Mouse (Mus musculus) midbrain, postnatal 0 days (tissue): Measurements from ENCODE around the gene Gm20388. TPM values are rescaled to one million over a fixed set of nuclear protein-coding genes. Genes with fewer than 3 reads are reported as not detected.

Experiments
- ATAC-seq: fragments of 200-750 bp; cut with Nextera tagmentation; 2 replicates; pipeline ENCODE4 v1.8.0; 2017; ENCODE audit warnings: moderate number of reproducible peaks, mild to moderate bottlenecking, moderate TSS enrichment, moderate library complexity; ENCODE audit not compliant: low FRiP score
- DNase-seq: peaks from one replicate; pipeline ENCODE4 v3.0.0-alpha.2; 2015; ENCODE audit warnings: low spot score
- H3K27ac ChIP-seq: fragments of 300-500 bp; sonication (generic); 2 replicates; pipeline ENCODE4 v1.5.1; 2014; ENCODE audit warnings: low read depth, mild to moderate bottlenecking, low read length, mixed read lengths
- H3K27me3 ChIP-seq: fragments of 300-500 bp; sonication (generic); 2 replicates; pipeline ENCODE4 v1.6.1; 2014; ENCODE audit warnings: low read length, control low read depth, mixed read lengths; ENCODE audit not compliant: insufficient read depth
- H3K36me3 ChIP-seq: fragments of 300-500 bp; sonication (generic); 2 replicates; pipeline ENCODE4 v1.6.1; 2014; ENCODE audit warnings: low read length, control low read depth, mixed read lengths; ENCODE audit not compliant: insufficient read depth
- H3K4me1 ChIP-seq: fragments of 300-500 bp; sonication (generic); 2 replicates; pipeline ENCODE4 v1.6.1; 2014; ENCODE audit warnings: mild to moderate bottlenecking, control low read depth, antibody characterized with exemption, low read length, mixed read lengths; ENCODE audit not compliant: insufficient read depth
- H3K4me2 ChIP-seq: fragments of 300-500 bp; sonication (generic); 2 replicates; pipeline ENCODE4 v1.6.1; 2014; ENCODE audit warnings: low read depth, mild to moderate bottlenecking, low read length, mixed read lengths; ENCODE audit not compliant: poor library complexity, severe bottlenecking
- H3K4me3 ChIP-seq: fragments of 300-500 bp; sonication (generic); 2 replicates; pipeline ENCODE4 v1.5.1; 2014; ENCODE audit warnings: low read depth, mild to moderate bottlenecking, low read length, moderate library complexity
- H3K9ac ChIP-seq: fragments of 300-500 bp; sonication (generic); replicated peaks from 2 replicates; pipeline ENCODE4 v1.6.1; 2014; ENCODE audit warnings: mild to moderate bottlenecking, low read length, moderate library complexity, mixed read lengths; ENCODE audit not compliant: poor library complexity, severe bottlenecking
- H3K9me3 ChIP-seq: fragments of 300-500 bp; sonication (generic); 2 replicates; pipeline ENCODE4 v1.6.1; 2016; ENCODE audit warnings: low read length, control low read depth
- CTCF ChIP-seq: IDR thresholded peaks from 2 replicates; pipeline ENCODE4 v1.5.1; 2016; ENCODE audit warnings: antibody characterized with exemption, mild to moderate bottlenecking
- WGBS: fragments of 180-500 bp; shearing (Covaris S2); extraction: QIAGEN DNeasy Blood & Tissue Kit; methylation state at CpG from one replicate; pipeline ENCODE4 v1.1.7; 2014; 5-methylcytosine and 5-hydroxymethylcytosine counted together
- polyA plus RNA-seq: library from polyadenylated mRNA; unstranded; fragments of >200 nt; fragmentation: Nextera tagmentation; extraction: Ambion mirVana; gene quantifications from 2 replicates; pipeline ENCODE4 v1.2.1, GENCODE M21; 2015
- total RNA-seq: library from RNA; depleted of rRNA; stranded (reverse); fragments of >200 nt; gene quantifications from 2 replicates; pipeline ENCODE4 v1.2.3, GENCODE M21; 2014

Gene Gm20388
- total and polyA plus RNA-seq, 2 experiments from 2014 or later = 74.2 TPM; not detected in 1

- 0 out of 2 replicates have a peak, but pooled peaks have one; percentile 32 for ATAC-seq
- Histone ChIP-seq H3K27me3 (no peaks in the 10 kb centered on the region), H3K36me3 (no peaks in the 10 kb centered on the region), H3K4me1 (peaks cover 22% of the 10 kb centered on the region), H3K9ac (no peak overlapping the region), H3K27ac (no peak overlapping the region; the same call in 1 of the 2 replicates), H3K4me3 (no peak overlapping the region), H3K4me2 (no peak overlapping the region), H3K9me3 (no peaks in the 10 kb centered on the region)
- DNase-seq = peak; percentile 55
- no peak for TF ChIP-seq CTCF
- WGBS = 42% methylated on average over 12 of the region's 12 CpGs
Measured at GRCm38 (mm10) chr8:124316466-124317136, 4406.0 kb downstream of the Gm20388 start.

DNA sequence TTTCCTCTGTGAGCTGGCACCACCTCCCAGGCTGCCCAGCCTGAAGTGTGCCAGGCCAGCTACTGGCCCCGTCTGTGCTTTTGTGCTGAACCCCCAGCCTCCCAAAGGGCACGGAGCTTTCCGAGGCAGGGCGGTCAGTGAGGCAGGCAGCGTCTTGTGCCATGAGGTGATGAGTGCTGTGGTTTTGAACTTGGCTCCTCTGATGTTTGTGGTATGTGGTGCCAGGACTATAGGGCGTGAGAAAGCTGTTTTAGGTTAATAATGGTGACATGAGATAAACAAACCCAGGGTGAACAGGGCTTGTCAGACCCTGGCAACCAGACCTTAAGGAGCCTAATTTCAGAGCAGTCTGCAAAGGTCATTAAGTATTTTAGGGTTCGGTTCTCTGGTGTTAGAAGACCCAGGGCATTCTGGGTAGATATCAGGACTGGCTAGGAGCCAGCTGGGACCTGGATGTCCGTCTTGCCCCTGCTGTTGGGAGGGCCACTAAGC lies 4406.6 kb downstream of the Gm20388 start:
- Histone ChIP-seq H3K27ac (no peak overlapping the region), H3K36me3 (no peaks in the 10 kb centered on the region), H3K4me2 (no peak overlapping the region), H3K27me3 (no peaks in the 10 kb centered on the region), H3K4me3 (no peak overlapping the region), H3K4me1 (peaks cover 24% of the 10 kb centered on the region), H3K9me3 (no peaks in the 10 kb centered on the region), H3K9ac (no peak overlapping the region)
- no peak for DNase-seq
- TF ChIP-seq CTCF = no peak
- ATAC-seq = no peak
- WGBS = 63% methylated on average over 8 of the region's 8 CpGs

GRCm38 (mm10) chr8:124317821-124318220 lies 4407.2 kb downstream of the Gm20388 start:
- Histone ChIP-seq H3K4me1 (peaks cover 24% of the 10 kb centered on the region), H3K4me3 (no peak overlapping the region), H3K27ac (no peak overlapping the region), H3K27me3 (no peaks in the 10 kb centered on the region), H3K9me3 (no peaks in the 10 kb centered on the region), H3K4me2 (no peak overlapping the region), H3K9ac (no peak overlapping the region), H3K36me3 (no peaks in the 10 kb centered on the region)
- ATAC-seq (no peak), DNase-seq (no peak)
- 64% methylated on average over 6 of the region's 6 CpGs for WGBS
- no peak for TF ChIP-seq CTCF

- WGBS = 63% methylated on average over 11 of the region's 11 CpGs
- no peak overlapping the region for H3K27ac ChIP-seq
Measured at GRCm38 (mm10) chr8:124318612-124319315, 4408.1 kb downstream of the Gm20388 start.

DNA sequence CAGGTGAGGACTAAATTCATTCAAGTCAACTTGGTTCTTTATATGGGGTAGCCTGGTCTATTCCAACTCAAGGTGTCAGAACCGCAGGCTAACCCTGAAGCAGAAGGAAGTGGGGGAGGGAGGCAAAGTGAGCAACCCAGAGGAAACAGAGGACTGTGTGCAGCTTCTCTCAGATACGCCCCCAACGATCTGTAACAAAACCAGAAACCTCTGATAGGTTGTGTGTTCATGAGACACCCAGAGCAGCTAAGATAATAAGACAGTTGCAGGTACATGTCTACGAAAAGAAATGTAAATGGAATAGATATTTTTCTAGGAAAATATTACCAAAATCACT lies 4408.6 kb downstream of the Gm20388 start:
- TF ChIP-seq CTCF = no peak
- Histone ChIP-seq H3K27me3 (no peaks in the 10 kb centered on the region), H3K9me3 (no peaks in the 10 kb centered on the region), H3K4me2 (no peak overlapping the region), H3K4me1 (peaks cover 24% of the 10 kb centered on the region), H3K27ac (no peak overlapping the region), H3K9ac (no peak overlapping the region), H3K36me3 (peaks cover 7% of the 10 kb centered on the region; the same call in 1 of the 2 replicates), H3K4me3 (no peak overlapping the region)
- no peak for DNase-seq
- ATAC-seq = no peak
- 95% methylated on average over 4 of the region's 4 CpGs for WGBS

More at GRCm38 (mm10) chr8:124318612-124319315, 4408.1 kb downstream of the Gm20388 start:
- peaks cover 24% of the 10 kb centered on the region for H3K4me1 ChIP-seq
- TF ChIP-seq CTCF = no peak
- peaks cover 2% of the 10 kb centered on the region; the same call in 1 of the 2 replicates for H3K36me3 ChIP-seq
- H3K9me3 ChIP-seq = no peaks in the 10 kb centered on the region
- ATAC-seq (peak; percentile 35; the same call in 1 of the 2 replicates), DNase-seq (peak; percentile 74)
- H3K4me2 ChIP-seq = no peak overlapping the region
- no peak overlapping the region for H3K9ac ChIP-seq
- H3K4me3 ChIP-seq = no peak overlapping the region
- H3K27me3 ChIP-seq = no peaks in the 10 kb centered on the region
